Mouse (Mus musculus) bone marrow macrophage, adult 2 months (primary cell): Measurements from ENCODE around the gene Slc22a20.

Experiments
- CTCF ChIP-seq: IDR thresholded peaks from 2 replicates; pipeline ENCODE4 v1.5.1; 2012; ENCODE audit warnings: low read depth, mild to moderate bottlenecking, low read length, moderate library complexity
- POLR2A ChIP-seq: IDR thresholded peaks from 2 replicates; pipeline ENCODE4 v1.6.1; 2012; ENCODE audit warnings: mild to moderate bottlenecking, low read depth, low read length, borderline replicate concordance

GRCm38 (mm10) chr19:5965280-5965679, 20.7 kb downstream of the Slc22a20 start:
- TF ChIP-seq POLR2A (no peak), CTCF (peak; percentile 81)
